ENCODE assay signal across 12 mouse cellular contexts in genomic region chr2:27604588-27604987, GRCm38 (mm10).
A peak's percentile ranks its signal among the peaks of the same experiment; 100 is the strongest.
DNase-seq lines count a peak whose midpoint lies in the region.
"Had no signal": no experiment of that assay in that cellular context is flagged by ENCODE, and none has a peak within 500 bp of the region (broad histone marks: within the 10 kb centered on the region; RNA-seq: fewer than 3 reads in every experiment).

No protein-coding gene starts in this region.

- DNase-seq in gastrocnemius, adult 18-20 months (ENCODE audit: low spot score): peak; percentile 56
- no peak for DNase-seq in gastrocnemius, postnatal 10 days
- peak; percentile 26 for DNase-seq in ovary, postnatal 36 days (ENCODE audit: low spot score)
- no peak for DNase-seq in ovary, postnatal 14 days (ENCODE audit: low spot score)
- peak; percentile 57 for DNase-seq in fibroblast of lung, adult 2 months (ENCODE audit: low read depth)
- no peak for DNase-seq in kidney, postnatal 4 days
- no peak for DNase-seq in cerebellum, postnatal 25 days
- DNase-seq: cerebellum, adult 11-12 months; cerebellum, postnatal 36 days; kidney, adult 18-20 months; retina, postnatal 1 day; right cerebral cortex, postnatal 4 days had no signal

Comparison
In these comparisons a context has a peak if more than half of its experiments do, and no peak if none do; other contexts are left out.
1. DNase-seq: peak in gastrocnemius, adult 18-20 months (single experiment), ovary, postnatal 36 days (single experiment) and fibroblast of lung, adult 2 months (single experiment); none in gastrocnemius, postnatal 10 days (single experiment), ovary, postnatal 14 days (single experiment), kidney, postnatal 4 days (0 of 2) and cerebellum, postnatal 25 days (0 of 2).